Mouse (Mus musculus): ENCODE results near the gene Zdhhc6. TPM values are rescaled to one million over a fixed set of nuclear protein-coding genes. Genes with fewer than 3 reads are reported as not detected.

Zdhhc6 gene
- polyA plus RNA-seq, 1 experiment from 2014 or later = 69.8 TPM

DNA sequence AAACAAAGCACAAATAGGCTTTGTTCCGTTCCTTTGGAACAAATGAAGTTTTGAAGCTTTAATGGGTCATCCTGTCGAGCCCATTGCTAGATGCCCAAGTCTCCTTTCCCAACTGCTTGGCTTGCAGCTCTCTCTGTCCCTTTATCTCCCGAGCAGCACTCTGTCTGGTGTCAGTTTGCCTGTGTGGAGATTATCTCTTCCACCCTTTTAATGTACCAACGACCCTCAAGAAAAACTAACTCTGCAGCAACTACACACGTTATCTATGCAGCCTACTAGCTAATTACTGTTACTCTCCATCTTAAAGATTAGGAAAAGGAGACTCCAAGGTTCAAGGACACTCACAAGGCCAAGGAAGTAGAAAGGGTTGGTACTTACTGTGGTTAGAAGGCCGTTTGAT, 42.5 kb downstream of the Zdhhc6 start:
- 81% methylated on average over 6 of the region's 6 CpGs for WGBS
- no peaks in the 10 kb centered on the region for H3K36me3 ChIP-seq (ENCODE audit: control insufficient read depth, insufficient read depth)

DNA sequence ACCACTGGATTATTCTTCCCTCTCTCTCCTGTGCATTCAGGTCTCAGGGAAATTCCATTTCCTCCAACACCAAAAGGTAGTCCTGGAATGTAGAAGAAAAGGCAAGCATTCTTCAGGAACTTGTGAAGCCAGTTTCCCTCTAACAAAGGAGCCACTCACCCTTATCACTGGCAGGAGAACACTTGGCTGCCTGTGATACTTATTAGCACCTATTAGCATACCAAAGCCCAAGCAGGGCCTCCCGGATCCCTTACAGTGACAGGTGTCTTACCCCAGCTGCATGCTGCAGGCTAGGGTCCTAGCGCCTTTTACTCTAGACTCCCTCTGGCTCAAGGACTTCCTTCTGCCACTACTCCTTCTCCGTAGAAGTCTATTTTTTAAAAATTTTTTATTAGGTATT, 44.4 kb downstream of the Zdhhc6 start:
- no peak overlapping the region for H3K4me3 ChIP-seq (replicated peaks; ENCODE audit: low read length)
- 11% methylated on average over 3 of the region's 3 CpGs for WGBS
- H3K9me3 ChIP-seq (ENCODE audit: control insufficient read depth, low read length) = no peaks in the 10 kb centered on the region
- H3K9ac ChIP-seq (replicated peaks; ENCODE audit: low read depth, low read length) = no peak overlapping the region
- no peaks in the 10 kb centered on the region for H3K27me3 ChIP-seq (replicated peaks; ENCODE audit: control insufficient read depth, insufficient read depth, low read length)
- H3K4me1 ChIP-seq (replicated peaks; ENCODE audit: control insufficient read depth, insufficient read depth, low read length) = peaks cover 3% of the 10 kb centered on the region; the same call in 1 of the 2 replicates
- H3K36me3 ChIP-seq (ENCODE audit: control insufficient read depth, insufficient read depth) = no peaks in the 10 kb centered on the region
- H3K4me2 ChIP-seq (ENCODE audit: low read length) = no peak overlapping the region
- peak; percentile 61; the same call in 1 of the 2 replicates for ATAC-seq
- H3K27ac ChIP-seq (ENCODE audit: low read length) = no peak overlapping the region

More for the DNA sequence above, 42.5 kb downstream of the Zdhhc6 start:
- Histone ChIP-seq H3K4me1 (replicated peaks; ENCODE audit: control insufficient read depth, insufficient read depth, low read length) (peaks cover 3% of the 10 kb centered on the region; the same call in 1 of the 2 replicates), H3K9ac (replicated peaks; ENCODE audit: low read depth, low read length) (no peak overlapping the region), H3K4me3 (replicated peaks; ENCODE audit: low read length) (no peak overlapping the region), H3K27ac (ENCODE audit: low read length) (no peak overlapping the region), H3K4me2 (ENCODE audit: low read length) (no peak overlapping the region), H3K9me3 (ENCODE audit: control insufficient read depth, low read length) (no peaks in the 10 kb centered on the region), H3K27me3 (replicated peaks; ENCODE audit: control insufficient read depth, insufficient read depth, low read length) (no peaks in the 10 kb centered on the region)
- no peak for ATAC-seq

DNA sequence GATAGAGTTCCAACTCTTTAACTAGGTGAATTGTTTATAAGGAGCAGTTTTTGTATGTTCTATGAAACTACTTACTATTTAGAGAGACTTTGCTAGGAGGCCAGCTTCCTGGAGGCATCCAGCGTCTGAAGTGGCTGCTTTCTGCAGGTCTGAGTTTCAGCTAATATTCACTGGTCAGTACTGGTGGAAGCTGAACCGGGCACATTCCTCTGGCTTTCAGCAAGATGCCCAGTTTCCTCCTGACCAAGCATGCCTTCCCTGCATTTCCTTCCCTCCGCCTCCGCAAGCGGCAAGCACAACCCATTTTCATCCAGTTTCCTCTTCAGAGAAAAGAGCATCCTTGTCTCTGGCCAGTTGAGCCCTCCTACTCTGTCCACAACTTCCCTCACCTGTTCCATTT, 46.8 kb downstream of the Zdhhc6 start:
- no peaks in the 10 kb centered on the region for H3K9me3 ChIP-seq (ENCODE audit: control insufficient read depth, low read length)
- no peak overlapping the region for H3K27ac ChIP-seq (ENCODE audit: low read length)
- no peaks in the 10 kb centered on the region for H3K36me3 ChIP-seq (ENCODE audit: control insufficient read depth, insufficient read depth)
- H3K4me1 ChIP-seq (replicated peaks; ENCODE audit: control insufficient read depth, insufficient read depth, low read length) = peaks cover 3% of the 10 kb centered on the region; the same call in 1 of the 2 replicates
- H3K9ac ChIP-seq (replicated peaks; ENCODE audit: low read depth, low read length) = no peak overlapping the region
- ATAC-seq = no peak
- WGBS = 90% methylated on average over 5 of the region's 5 CpGs
- H3K27me3 ChIP-seq (replicated peaks; ENCODE audit: control insufficient read depth, insufficient read depth, low read length) = no peaks in the 10 kb centered on the region
- H3K4me3 ChIP-seq (replicated peaks; ENCODE audit: low read length) = no peak overlapping the region
- no peak overlapping the region for H3K4me2 ChIP-seq (ENCODE audit: low read length)

DNA sequence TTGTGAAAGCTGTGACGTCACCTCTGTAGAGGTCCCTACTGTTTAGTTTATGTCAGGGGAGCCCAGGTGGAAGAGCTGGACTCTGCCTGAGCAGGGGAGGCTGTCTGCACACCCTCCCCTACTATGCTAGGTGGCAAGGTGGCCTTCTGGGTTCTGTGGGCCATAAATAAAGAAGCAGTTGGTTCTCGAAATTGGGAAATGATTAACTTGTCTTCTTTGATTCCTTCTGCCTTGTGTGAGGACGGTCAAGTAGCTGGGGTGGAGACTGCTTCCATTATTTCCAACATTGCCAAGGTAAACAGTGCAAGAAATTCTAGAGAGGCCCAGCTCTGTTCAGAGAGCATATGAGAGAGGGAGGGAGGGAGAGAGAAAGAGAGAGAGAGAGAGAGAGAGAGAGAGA, 47.7 kb downstream of the Zdhhc6 start:
- Histone ChIP-seq H3K36me3 (ENCODE audit: control insufficient read depth, insufficient read depth) (no peaks in the 10 kb centered on the region), H3K9me3 (ENCODE audit: control insufficient read depth, low read length) (no peaks in the 10 kb centered on the region), H3K27me3 (replicated peaks; ENCODE audit: control insufficient read depth, insufficient read depth, low read length) (no peaks in the 10 kb centered on the region), H3K4me1 (replicated peaks; ENCODE audit: control insufficient read depth, insufficient read depth, low read length) (peaks cover 3% of the 10 kb centered on the region; the same call in 1 of the 2 replicates), H3K4me3 (replicated peaks; ENCODE audit: low read length) (no peak overlapping the region), H3K9ac (replicated peaks; ENCODE audit: low read depth, low read length) (no peak overlapping the region), H3K27ac (ENCODE audit: low read length) (no peak overlapping the region), H3K4me2 (ENCODE audit: low read length) (no peak overlapping the region)
- ATAC-seq = no peak
- WGBS = 81% methylated on average over 3 of the region's 3 CpGs

DNA sequence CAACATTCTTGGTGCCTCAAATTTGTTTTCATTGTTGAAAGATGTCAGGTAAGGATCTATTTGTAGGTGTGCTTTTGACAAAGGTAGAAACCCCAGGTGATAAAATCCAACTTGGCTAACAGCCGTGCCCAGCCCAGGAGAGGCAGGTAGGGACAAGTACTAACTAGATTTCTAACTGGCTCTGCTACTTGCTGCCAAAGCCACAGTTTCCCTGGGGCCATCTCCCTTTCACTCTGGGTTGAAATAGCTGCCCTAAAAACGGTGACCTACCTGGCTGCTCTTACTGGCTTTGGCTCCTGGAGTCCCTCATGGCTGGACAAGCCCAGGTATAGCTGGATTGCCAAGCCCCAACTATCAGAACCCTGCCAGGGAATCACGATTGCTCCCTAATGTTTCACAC, 49.0 kb downstream of the Zdhhc6 start:
- no peak overlapping the region for H3K9ac ChIP-seq (replicated peaks; ENCODE audit: low read depth, low read length)
- no peaks in the 10 kb centered on the region for H3K36me3 ChIP-seq (ENCODE audit: control insufficient read depth, insufficient read depth)
- no peak overlapping the region for H3K4me2 ChIP-seq (ENCODE audit: low read length)
- no peaks in the 10 kb centered on the region for H3K27me3 ChIP-seq (replicated peaks; ENCODE audit: control insufficient read depth, insufficient read depth, low read length)
- H3K4me3 ChIP-seq (replicated peaks; ENCODE audit: low read length) = no peak overlapping the region
- H3K27ac ChIP-seq (ENCODE audit: low read length) = no peak overlapping the region
- peaks cover 3% of the 10 kb centered on the region; the same call in 1 of the 2 replicates for H3K4me1 ChIP-seq (replicated peaks; ENCODE audit: control insufficient read depth, insufficient read depth, low read length)
- no peak for ATAC-seq
- 92% methylated on average over 3 of the region's 3 CpGs for WGBS
- no peaks in the 10 kb centered on the region for H3K9me3 ChIP-seq (ENCODE audit: control insufficient read depth, low read length)

DNA sequence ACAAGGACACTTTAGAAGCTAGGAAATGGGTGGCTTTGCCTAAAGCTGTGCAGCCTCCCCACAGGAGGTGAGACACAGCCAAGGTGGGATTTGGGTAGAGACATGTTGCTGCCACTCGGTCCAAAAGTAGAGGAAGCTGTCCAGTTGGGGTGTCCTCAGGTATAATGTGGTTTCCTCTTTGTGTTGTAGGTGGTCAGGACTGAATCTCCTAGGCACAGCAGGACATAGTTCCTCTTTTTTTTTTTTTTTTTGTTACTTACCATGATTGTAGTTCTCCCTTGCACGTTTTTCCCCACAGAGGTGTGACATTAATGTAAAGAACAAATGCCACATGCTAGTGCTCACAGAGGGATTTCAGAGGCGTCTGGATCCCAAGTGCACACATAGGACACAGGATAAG, 50.6 kb downstream of the Zdhhc6 start:
- H3K36me3 ChIP-seq (ENCODE audit: control insufficient read depth, insufficient read depth) = no peaks in the 10 kb centered on the region
- no peak for ATAC-seq
- WGBS = 85% methylated on average over 3 of the region's 3 CpGs
- no peak overlapping the region for H3K27ac ChIP-seq (ENCODE audit: low read length)
- no peak overlapping the region for H3K9ac ChIP-seq (replicated peaks; ENCODE audit: low read depth, low read length)
- no peaks in the 10 kb centered on the region for H3K9me3 ChIP-seq (ENCODE audit: control insufficient read depth, low read length)
- H3K4me2 ChIP-seq (ENCODE audit: low read length) = no peak overlapping the region
- H3K27me3 ChIP-seq (replicated peaks; ENCODE audit: control insufficient read depth, insufficient read depth, low read length) = no peaks in the 10 kb centered on the region
- no peaks in the 10 kb centered on the region for H3K4me1 ChIP-seq (replicated peaks; ENCODE audit: control insufficient read depth, insufficient read depth, low read length)
- H3K4me3 ChIP-seq (replicated peaks; ENCODE audit: low read length) = no peak overlapping the region

DNA sequence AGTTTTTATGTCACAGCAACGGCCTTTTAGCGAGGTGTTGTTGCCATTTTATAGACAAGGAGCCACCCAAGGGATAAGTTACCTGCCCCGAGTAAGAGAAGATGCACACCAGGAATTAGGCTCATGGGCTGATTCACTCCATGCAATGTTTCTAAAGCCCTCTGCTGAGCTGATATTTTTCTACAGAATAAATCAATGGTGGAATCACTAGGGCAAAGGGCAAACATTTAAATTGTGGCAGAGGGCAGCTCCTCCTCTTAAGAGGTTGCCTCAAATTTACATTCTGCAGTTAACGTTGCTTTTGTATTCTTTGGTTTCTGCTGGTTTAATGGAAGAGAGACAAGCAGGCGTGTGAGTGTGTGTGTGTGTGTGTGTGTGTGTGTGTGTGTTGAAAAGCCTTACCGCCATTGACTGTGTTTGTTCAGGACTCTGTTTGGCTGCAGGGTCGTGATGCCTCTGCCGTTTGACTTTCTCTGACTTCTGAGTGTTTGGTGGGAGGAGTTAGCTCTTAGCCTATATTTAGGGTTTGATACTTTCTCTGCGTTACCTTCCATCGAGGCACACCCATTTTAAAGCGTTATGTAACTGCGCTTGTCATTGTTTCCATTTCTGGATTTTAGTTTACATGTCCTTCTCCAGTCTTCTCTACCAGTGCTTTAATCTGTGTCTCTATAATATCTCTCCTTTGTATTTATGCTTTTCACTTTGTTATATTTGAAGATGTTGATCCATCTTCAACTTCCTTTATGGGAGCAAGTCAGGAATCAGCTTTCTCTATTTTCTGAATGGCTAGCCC, 55.2 kb downstream of the Zdhhc6 start:
- Histone ChIP-seq H3K27ac (ENCODE audit: low read length) (no peak overlapping the region), H3K4me1 (replicated peaks; ENCODE audit: control insufficient read depth, insufficient read depth, low read length) (no peaks in the 10 kb centered on the region), H3K4me2 (ENCODE audit: low read length) (no peak overlapping the region), H3K4me3 (replicated peaks; ENCODE audit: low read length) (no peak overlapping the region), H3K36me3 (ENCODE audit: control insufficient read depth, insufficient read depth) (no peaks in the 10 kb centered on the region), H3K9me3 (ENCODE audit: control insufficient read depth, low read length) (no peaks in the 10 kb centered on the region), H3K27me3 (replicated peaks; ENCODE audit: control insufficient read depth, insufficient read depth, low read length) (no peaks in the 10 kb centered on the region), H3K9ac (replicated peaks; ENCODE audit: low read depth, low read length) (no peak overlapping the region)
- no peak for ATAC-seq
- WGBS = 83% methylated on average over 12 of the region's 12 CpGs

DNA sequence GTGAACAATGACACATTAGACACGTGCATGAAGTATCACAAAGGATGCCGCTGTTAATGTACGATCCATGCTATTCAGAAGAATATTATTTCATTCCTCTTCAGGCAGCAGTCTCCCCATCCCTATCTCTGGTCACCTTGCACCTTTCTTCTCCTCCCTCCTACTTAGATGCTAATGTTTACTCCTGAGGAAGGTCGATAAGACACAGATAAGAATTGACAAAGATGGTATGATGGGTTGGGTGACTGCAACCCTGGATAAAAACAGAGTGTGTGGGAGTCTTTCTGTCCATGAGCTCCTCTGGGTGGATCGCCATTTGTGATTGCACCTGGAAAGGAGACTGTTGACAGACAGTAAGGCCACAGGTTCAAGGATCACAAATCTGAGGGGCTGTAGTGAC, 57.3 kb downstream of the Zdhhc6 start:
- Histone ChIP-seq H3K9me3 (ENCODE audit: control insufficient read depth, low read length) (no peaks in the 10 kb centered on the region), H3K4me3 (replicated peaks; ENCODE audit: low read length) (no peak overlapping the region), H3K4me1 (replicated peaks; ENCODE audit: control insufficient read depth, insufficient read depth, low read length) (peaks cover 7% of the 10 kb centered on the region), H3K27me3 (replicated peaks; ENCODE audit: control insufficient read depth, insufficient read depth, low read length) (no peaks in the 10 kb centered on the region), H3K27ac (ENCODE audit: low read length) (no peak overlapping the region), H3K4me2 (ENCODE audit: low read length) (no peak overlapping the region), H3K9ac (replicated peaks; ENCODE audit: low read depth, low read length) (no peak overlapping the region), H3K36me3 (ENCODE audit: control insufficient read depth, insufficient read depth) (no peaks in the 10 kb centered on the region)
- WGBS = 90% methylated on average over 5 of the region's 5 CpGs
- ATAC-seq = no peak

DNA sequence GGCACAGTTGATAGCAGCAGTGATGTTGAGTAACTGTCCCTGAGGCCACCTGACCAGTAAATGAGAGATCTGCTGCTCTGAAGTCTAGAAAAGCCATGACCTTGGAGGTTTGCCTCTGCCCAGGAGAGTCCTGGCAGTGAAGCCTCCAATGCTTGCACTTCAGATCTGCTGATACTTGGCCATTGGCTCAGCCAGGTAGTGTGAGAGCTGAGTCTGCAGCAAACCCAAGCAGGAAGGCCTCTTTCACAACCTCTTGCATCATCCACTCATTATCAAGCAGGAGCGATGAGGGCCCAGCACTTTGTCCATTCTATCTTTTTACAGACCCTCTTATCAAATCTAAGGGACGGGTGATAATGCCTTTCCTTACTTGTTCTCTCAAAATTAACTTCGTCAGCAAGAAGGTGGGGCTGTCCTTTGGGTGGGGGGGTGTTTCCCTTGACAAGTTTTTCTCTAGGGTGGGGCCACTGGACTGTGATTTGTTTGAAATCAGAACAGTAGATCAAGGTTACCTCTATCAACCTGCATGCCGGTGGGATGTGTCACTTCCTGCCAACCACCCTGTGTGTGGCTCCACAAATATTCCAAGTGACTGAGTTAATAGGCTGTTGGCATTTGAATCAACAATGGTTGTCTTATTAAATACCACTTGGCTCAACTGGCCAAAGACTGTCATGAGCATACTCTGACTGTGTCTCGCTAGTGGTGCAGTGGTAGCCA, 58.0 kb downstream of the Zdhhc6 start:
- H3K4me1 ChIP-seq (replicated peaks; ENCODE audit: control insufficient read depth, insufficient read depth, low read length) = peaks cover 9% of the 10 kb centered on the region
- no peak overlapping the region for H3K4me2 ChIP-seq (ENCODE audit: low read length)
- 83% methylated on average over 5 of the region's 5 CpGs for WGBS
- no peak for ATAC-seq
- no peaks in the 10 kb centered on the region for H3K36me3 ChIP-seq (ENCODE audit: control insufficient read depth, insufficient read depth)
- no peak overlapping the region for H3K4me3 ChIP-seq (replicated peaks; ENCODE audit: low read length)
- no peak overlapping the region for H3K9ac ChIP-seq (replicated peaks; ENCODE audit: low read depth, low read length)
- no peak overlapping the region for H3K27ac ChIP-seq (ENCODE audit: low read length)
- no peaks in the 10 kb centered on the region for H3K9me3 ChIP-seq (ENCODE audit: control insufficient read depth, low read length)
- no peaks in the 10 kb centered on the region for H3K27me3 ChIP-seq (replicated peaks; ENCODE audit: control insufficient read depth, insufficient read depth, low read length)
